Mouse (Mus musculus) midbrain, postnatal 0 days (tissue): Measurements from ENCODE around the gene Gfral. TPM values are rescaled to one million over a fixed set of nuclear protein-coding genes. Genes with fewer than 3 reads are reported as not detected.

Source experiments
- ATAC-seq: fragments of 200-750 bp; cut with Nextera tagmentation; 2 replicates; pipeline ENCODE4 v1.8.0; 2017; ENCODE audit warnings: moderate number of reproducible peaks, mild to moderate bottlenecking, moderate TSS enrichment, moderate library complexity; ENCODE audit not compliant: low FRiP score
- DNase-seq: peaks from one replicate; pipeline ENCODE4 v3.0.0-alpha.2; 2015; ENCODE audit warnings: low spot score
- H3K27ac ChIP-seq: fragments of 300-500 bp; sonication (generic); 2 replicates; pipeline ENCODE4 v1.5.1; 2014; ENCODE audit warnings: low read depth, mild to moderate bottlenecking, low read length, mixed read lengths
- H3K27me3 ChIP-seq: fragments of 300-500 bp; sonication (generic); 2 replicates; pipeline ENCODE4 v1.6.1; 2014; ENCODE audit warnings: low read length, control low read depth, mixed read lengths; ENCODE audit not compliant: insufficient read depth
- H3K36me3 ChIP-seq: fragments of 300-500 bp; sonication (generic); 2 replicates; pipeline ENCODE4 v1.6.1; 2014; ENCODE audit warnings: low read length, control low read depth, mixed read lengths; ENCODE audit not compliant: insufficient read depth
- H3K4me1 ChIP-seq: fragments of 300-500 bp; sonication (generic); 2 replicates; pipeline ENCODE4 v1.6.1; 2014; ENCODE audit warnings: mild to moderate bottlenecking, control low read depth, antibody characterized with exemption, low read length, mixed read lengths; ENCODE audit not compliant: insufficient read depth
- H3K4me2 ChIP-seq: fragments of 300-500 bp; sonication (generic); 2 replicates; pipeline ENCODE4 v1.6.1; 2014; ENCODE audit warnings: low read depth, mild to moderate bottlenecking, low read length, mixed read lengths; ENCODE audit not compliant: poor library complexity, severe bottlenecking
- H3K4me3 ChIP-seq: fragments of 300-500 bp; sonication (generic); 2 replicates; pipeline ENCODE4 v1.5.1; 2014; ENCODE audit warnings: low read depth, mild to moderate bottlenecking, low read length, moderate library complexity
- H3K9ac ChIP-seq: fragments of 300-500 bp; sonication (generic); replicated peaks from 2 replicates; pipeline ENCODE4 v1.6.1; 2014; ENCODE audit warnings: mild to moderate bottlenecking, low read length, moderate library complexity, mixed read lengths; ENCODE audit not compliant: poor library complexity, severe bottlenecking
- H3K9me3 ChIP-seq: fragments of 300-500 bp; sonication (generic); 2 replicates; pipeline ENCODE4 v1.6.1; 2016; ENCODE audit warnings: low read length, control low read depth
- CTCF ChIP-seq: IDR thresholded peaks from 2 replicates; pipeline ENCODE4 v1.5.1; 2016; ENCODE audit warnings: antibody characterized with exemption, mild to moderate bottlenecking
- WGBS: fragments of 180-500 bp; shearing (Covaris S2); extraction: QIAGEN DNeasy Blood & Tissue Kit; methylation state at CpG from one replicate; pipeline ENCODE4 v1.1.7; 2014; 5-methylcytosine and 5-hydroxymethylcytosine counted together
- polyA plus RNA-seq: library from polyadenylated mRNA; unstranded; fragments of >200 nt; fragmentation: Nextera tagmentation; extraction: Ambion mirVana; gene quantifications from 2 replicates; pipeline ENCODE4 v1.2.1, GENCODE M21; 2015
- total RNA-seq: library from RNA; depleted of rRNA; stranded (reverse); fragments of >200 nt; gene quantifications from 2 replicates; pipeline ENCODE4 v1.2.3, GENCODE M21; 2014

Gene Gfral
- total and polyA plus RNA-seq, 2 experiments from 2014 or later = 0.09 TPM; not detected in 1

DNA sequence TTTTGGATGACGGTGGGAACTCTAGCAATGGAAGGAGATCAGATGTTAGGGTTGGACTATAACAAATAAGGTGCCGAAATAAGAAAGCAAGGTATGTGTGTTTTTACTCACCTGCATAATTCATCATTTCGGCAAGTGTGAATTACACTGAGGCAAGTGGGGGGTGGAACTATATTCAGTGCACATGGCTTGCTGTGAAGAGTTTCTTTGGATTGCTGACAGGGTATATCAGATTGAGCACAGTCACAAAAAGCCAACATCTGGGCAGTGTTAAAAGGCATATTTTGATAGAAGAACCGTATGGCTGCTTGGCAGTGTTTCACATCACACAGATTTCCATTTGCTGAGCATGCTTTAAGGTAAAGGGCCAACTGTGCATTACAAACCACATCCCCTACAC, 16.5 kb downstream of the Gfral start:
- H3K9me3 ChIP-seq = no peaks in the 10 kb centered on the region
- no peak for ATAC-seq
- no peaks in the 10 kb centered on the region for H3K27me3 ChIP-seq
- H3K27ac ChIP-seq = no peak overlapping the region
- WGBS = 85% methylated on average over 4 of the region's 4 CpGs
- no peak overlapping the region for H3K9ac ChIP-seq
- H3K36me3 ChIP-seq = no peaks in the 10 kb centered on the region
- DNase-seq = no peak
- no peak for TF ChIP-seq CTCF
- no peaks in the 10 kb centered on the region for H3K4me1 ChIP-seq
- H3K4me2 ChIP-seq = no peak overlapping the region
- no peak overlapping the region for H3K4me3 ChIP-seq

DNA sequence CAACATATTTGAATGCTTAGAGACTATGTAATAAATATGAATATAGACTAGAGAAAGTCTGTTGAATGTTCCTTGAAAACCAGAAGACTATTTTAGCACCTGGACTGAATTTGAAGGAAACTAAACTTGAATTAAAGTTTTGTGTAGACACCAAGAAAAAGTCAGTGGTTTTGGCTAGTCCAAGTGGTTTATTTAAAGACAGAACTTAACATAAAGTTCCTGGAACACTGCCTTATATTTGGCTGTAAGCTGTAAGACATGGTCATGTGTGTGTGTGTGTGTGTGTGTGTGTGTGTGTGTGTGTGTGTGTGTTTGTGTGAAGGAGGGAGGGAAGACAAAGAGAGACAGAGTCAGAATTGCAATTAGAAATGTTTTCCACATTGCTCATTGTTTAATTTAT, 34.2 kb downstream of the Gfral start:
- Histone ChIP-seq H3K27ac (no peak overlapping the region), H3K4me3 (no peak overlapping the region), H3K4me1 (no peaks in the 10 kb centered on the region), H3K27me3 (no peaks in the 10 kb centered on the region), H3K36me3 (no peaks in the 10 kb centered on the region), H3K9me3 (no peaks in the 10 kb centered on the region), H3K4me2 (no peak overlapping the region), H3K9ac (no peak overlapping the region)
- no peak for ATAC-seq
- DNase-seq = no peak
- no peak for TF ChIP-seq CTCF

DNA sequence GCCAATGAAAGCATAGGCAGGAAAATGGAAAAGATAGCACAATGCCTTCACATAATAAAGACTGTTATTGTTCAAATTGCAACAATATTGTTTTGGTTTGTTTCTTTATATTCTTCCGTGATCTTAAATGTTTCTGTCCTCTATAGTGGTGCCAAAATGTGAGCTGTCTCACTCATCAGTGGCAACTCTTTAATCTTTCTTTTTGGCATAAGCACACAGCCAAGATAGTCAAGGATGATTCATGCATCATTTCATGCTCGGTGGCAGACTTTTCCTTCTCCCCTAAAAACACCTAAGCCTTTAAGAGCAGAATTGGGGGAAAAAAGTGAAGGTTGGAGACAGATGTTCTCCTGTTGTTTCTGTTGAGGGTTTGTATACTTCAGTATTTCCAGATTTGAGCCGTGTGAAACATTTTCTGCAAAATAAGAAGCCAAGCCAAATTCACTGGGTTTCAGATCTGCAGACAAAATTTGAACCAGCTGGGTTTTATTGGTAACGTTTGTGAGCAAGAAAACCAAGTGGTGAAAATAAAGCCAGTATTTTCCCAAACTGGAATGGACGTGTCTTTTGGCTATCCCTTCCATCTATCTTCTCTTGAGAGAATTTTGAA, 40.7 kb downstream of the Gfral start:
- DNase-seq = no peak
- no peaks in the 10 kb centered on the region for H3K4me1 ChIP-seq

DNA sequence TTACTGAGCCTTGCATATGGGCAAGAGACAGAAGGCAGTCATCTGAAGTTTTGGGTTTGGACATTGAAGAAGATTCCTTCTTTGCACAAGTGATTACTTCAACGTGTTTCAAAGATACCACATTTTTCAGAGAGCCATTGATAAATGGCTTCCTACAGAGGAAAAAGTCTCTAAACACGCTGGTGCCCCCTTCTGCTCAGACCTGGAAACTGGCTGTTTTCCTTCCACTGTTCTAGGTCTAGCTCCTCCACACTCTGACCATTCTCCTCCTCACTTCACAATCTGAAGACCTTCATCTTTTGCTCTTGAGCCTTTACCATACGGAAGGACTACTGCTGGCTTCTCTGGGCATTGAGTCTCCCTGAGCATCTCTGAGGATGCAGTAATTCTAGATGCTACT, 45.1 kb downstream of the Gfral start:
- Histone ChIP-seq H3K4me3 (no peak overlapping the region), H3K4me1 (no peaks in the 10 kb centered on the region), H3K36me3 (no peaks in the 10 kb centered on the region), H3K9me3 (no peaks in the 10 kb centered on the region), H3K27ac (no peak overlapping the region), H3K9ac (no peak overlapping the region), H3K27me3 (no peaks in the 10 kb centered on the region), H3K4me2 (no peak overlapping the region)
- 56% methylated on average over 3 of the region's 3 CpGs for WGBS
- ATAC-seq = no peak
- TF ChIP-seq CTCF = no peak
- DNase-seq = no peak

More for the DNA sequence above, 40.7 kb downstream of the Gfral start:
- WGBS = 84% methylated on average over 5 of the region's 5 CpGs
- no peak overlapping the region for H3K27ac ChIP-seq
- no peak for ATAC-seq
- no peaks in the 10 kb centered on the region for H3K36me3 ChIP-seq
- no peaks in the 10 kb centered on the region for H3K27me3 ChIP-seq
- TF ChIP-seq CTCF = no peak
- no peak overlapping the region for H3K9ac ChIP-seq
- no peak overlapping the region for H3K4me2 ChIP-seq
- H3K4me3 ChIP-seq = no peak overlapping the region
- H3K9me3 ChIP-seq = no peaks in the 10 kb centered on the region

DNA sequence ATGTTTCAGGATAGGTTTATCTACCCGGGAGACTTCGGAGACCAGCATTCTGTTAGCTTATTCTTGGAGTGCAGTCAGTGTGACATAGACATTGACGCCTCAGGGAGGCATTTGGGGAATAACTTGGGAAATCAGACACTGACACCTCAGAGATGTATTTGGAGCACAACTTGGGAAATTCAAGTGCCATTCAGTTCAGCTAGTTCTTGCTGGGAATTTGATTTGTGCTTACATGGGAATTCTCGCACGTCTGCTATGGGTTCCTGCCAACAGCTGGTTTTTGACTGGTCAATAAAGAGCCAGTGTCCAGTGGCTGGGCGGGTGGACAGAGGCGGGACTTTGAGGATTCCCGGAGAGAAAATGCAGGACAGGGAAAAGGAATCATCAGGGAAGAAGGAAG, 51.0 kb downstream of the Gfral start:
- Histone ChIP-seq H3K4me2 (no peak overlapping the region), H3K27ac (no peak overlapping the region), H3K4me3 (no peak overlapping the region), H3K27me3 (no peaks in the 10 kb centered on the region), H3K4me1 (no peaks in the 10 kb centered on the region), H3K9me3 (no peaks in the 10 kb centered on the region), H3K36me3 (no peaks in the 10 kb centered on the region), H3K9ac (no peak overlapping the region)
- TF ChIP-seq CTCF = no peak
- DNase-seq (no peak), ATAC-seq (no peak)
- 59% methylated on average over 8 of the region's 8 CpGs for WGBS

DNA sequence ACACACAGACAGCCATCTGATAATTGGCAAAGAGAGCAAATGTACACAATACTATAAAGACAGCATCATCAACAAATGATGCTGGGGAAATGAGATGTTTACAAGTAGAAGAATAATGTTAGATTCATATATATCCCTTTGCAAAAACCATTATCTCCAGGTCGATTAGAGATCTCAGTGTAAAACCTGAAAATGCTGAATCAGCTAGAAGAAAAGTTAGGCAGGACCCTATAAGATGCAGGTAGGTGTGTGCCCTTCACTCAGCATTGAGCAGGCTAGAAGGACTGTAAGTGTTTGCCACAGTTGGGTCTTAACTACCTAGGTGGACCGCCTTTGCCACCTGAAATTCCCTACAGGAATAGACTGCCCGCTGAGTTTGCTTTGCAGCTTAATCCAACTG, 67.9 kb downstream of the Gfral start:
- H3K9me3 ChIP-seq = no peaks in the 10 kb centered on the region
- H3K4me2 ChIP-seq = no peak overlapping the region
- no peak overlapping the region for H3K27ac ChIP-seq
- no peaks in the 10 kb centered on the region for H3K27me3 ChIP-seq
- DNase-seq = no peak
- no peak for TF ChIP-seq CTCF
- ATAC-seq = no peak
- H3K9ac ChIP-seq = no peak overlapping the region
- 44% methylated on average over 3 of the region's 3 CpGs for WGBS
- H3K4me1 ChIP-seq = no peaks in the 10 kb centered on the region
- no peaks in the 10 kb centered on the region for H3K36me3 ChIP-seq
- H3K4me3 ChIP-seq = no peak overlapping the region
